Mouse (Mus musculus) left cerebral cortex, adult 8-10 months (tissue): ENCODE measurements at regions not wholly inside any gene's neighbourhood (a gene's known extent, or its start where the extent isn't known, plus 50 kb on each side); places are given as distances from the start of the nearest gene placed in this dataset.
"Not testable (repeated sequence)": the region's sequence is repeated elsewhere in the genome, so short reads cannot be mapped to it uniquely, and the experiment has no call there.

Experiments
- DNase-seq, 2 experiments: peaks; one replicate each; pipeline ENCODE4 v3.0.0; 2022; ENCODE audit warnings: low spot score in 2 of 2

- no peak for DNase-seq
These were observed 152.7 kb downstream of the Amy2a5 start for GRCm38 (mm10) chr3:113105979-113106378.

DNA sequence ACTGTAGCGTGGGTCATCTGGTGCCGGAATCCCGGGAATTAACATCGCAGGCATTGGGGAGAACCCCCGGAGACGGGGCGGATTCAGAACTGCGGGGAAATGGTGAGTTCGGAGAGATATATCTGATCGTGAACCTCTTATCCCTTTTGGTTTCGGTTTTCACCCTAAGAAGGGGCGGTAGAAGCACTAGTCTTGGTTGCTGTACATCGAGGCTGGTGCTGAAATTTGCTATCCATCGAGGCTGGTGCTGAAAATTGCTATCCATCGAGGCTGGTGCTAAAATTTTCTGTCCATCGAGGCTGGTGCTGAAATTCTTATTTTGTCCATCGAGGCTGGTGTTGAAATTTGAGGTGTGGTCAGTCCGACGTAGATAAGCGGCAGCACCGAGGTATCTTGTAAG lies 167.8 kb downstream of the Amy2a5 start:
- not testable (repeated sequence) for DNase-seq

DNA sequence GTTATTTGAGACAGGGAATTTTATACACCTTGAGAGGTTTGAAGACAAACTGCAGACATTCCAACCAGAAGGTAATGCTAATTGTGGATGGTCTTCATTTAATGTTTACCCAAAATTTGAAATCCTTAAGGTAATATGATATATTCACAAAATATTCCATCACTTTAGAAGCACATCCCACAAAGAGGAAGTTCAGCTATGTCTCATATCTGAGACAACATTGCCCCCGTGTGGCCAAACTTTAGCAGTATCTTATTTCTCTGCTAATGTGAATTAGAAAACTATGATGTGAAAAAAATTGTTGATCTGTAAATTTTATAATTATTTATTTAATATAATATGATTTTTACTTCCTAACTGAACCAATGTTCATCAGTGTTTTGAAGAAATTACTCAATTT lies 177.9 kb downstream of the Amy2a5 start:
- peak in 1 of 2 experiments; percentile 8 for DNase-seq
